Mouse (Mus musculus) liver, embryonic 14.5 days (tissue): ENCODE results near the gene Rims3.

Experiments
- CTCF ChIP-seq: IDR thresholded peaks from 2 replicates; pipeline ENCODE4 v1.5.1; 2016; ENCODE audit warnings: antibody characterized with exemption, low read depth, control low read depth
- EP300 ChIP-seq: IDR thresholded peaks from 2 replicates; pipeline ENCODE4 v1.6.1; 2016; ENCODE audit warnings: antibody characterized with exemption, low read depth

- TF ChIP-seq CTCF (no peak), EP300 (no peak)
Measured at GRCm38 (mm10) chr4:120894584-120894983, 40.0 kb downstream of the Rims3 start.
